Mouse (Mus musculus): Measurements from ENCODE around the gene Crb1. TPM values are rescaled to one million over a fixed set of nuclear protein-coding genes. Genes with fewer than 3 reads are reported as not detected.

Crb1 gene
- total and polyA plus RNA-seq, 3 experiments: 0.10 to 0.25 (median 0.12) TPM

- Histone ChIP-seq H3K9ac (ENCODE audit: insufficient read depth, low read depth) (no peak overlapping the region), H3K4me1 (ENCODE audit: control insufficient read depth in 1 of 2, insufficient read depth in 2 of 2) (peaks cover 8 to 9% of the 10 kb centered on the region in 2 experiments), H3K27me3 (replicated peaks) (no peaks in the 10 kb centered on the region), H3K79me2 (replicated peaks; ENCODE audit: control insufficient read depth, extremely low read depth, insufficient read depth, poor library complexity, severe bottlenecking) (no peaks in the 10 kb centered on the region), H3K4me2 (ENCODE audit: insufficient read depth, low read depth, poor library complexity, severe bottlenecking) (no peak overlapping the region), H3K4me3 (replicated peaks in 1 of 3; ENCODE audit: low read depth in 2 of 3, low read length in 2 of 3, poor library complexity in 1 of 3) (no peak overlapping the region), H3K9me3 (replicated peaks; ENCODE audit: low read length) (no peaks in the 10 kb centered on the region), H3K27ac (ENCODE audit: insufficient read depth, low read depth) (no peak overlapping the region), H3K36me3 (replicated peaks in 1 of 2; ENCODE audit: control insufficient read depth in 1 of 2, insufficient read depth in 1 of 2, low read length in 1 of 2) (no peaks in the 10 kb centered on the region)
- TF ChIP-seq NELFE (IDR thresholded peaks at IDR 0.05; ENCODE audit: low read depth, low read length) (no peak), SMC3 (IDR thresholded peaks at IDR 0.05; ENCODE audit: low read depth, low read length) (peak; percentile 39), ZKSCAN1 (IDR thresholded peaks at IDR 0.05; ENCODE audit: borderline replicate concordance, low read depth, low read length) (no peak), CTCF (conservative IDR thresholded peaks at IDR 0.05 in 1 of 2, IDR thresholded peaks at IDR 0.05 in 1 of 2; ENCODE audit: low read depth in 2 of 2, low read length in 2 of 2) (peak in 1 of 2 experiments; percentile 69; a peak in 3 of 4 replicates), USF1 (IDR thresholded peaks at IDR 0.05; ENCODE audit: low read depth, low read length) (no peak), RAD21 (IDR thresholded peaks at IDR 0.05; ENCODE audit: low read depth, low read length) (peak; percentile 67), E2F4 (IDR thresholded peaks at IDR 0.05; ENCODE audit: insufficient replicate concordance, low read depth, low read length) (no peak), SIN3A (IDR thresholded peaks at IDR 0.05; ENCODE audit: low read length) (no peak), RCOR1 (conservative IDR thresholded peaks at IDR 0.05; ENCODE audit: low read depth, low read length) (no peak), UBTF (IDR thresholded peaks at IDR 0.05; ENCODE audit: low read depth, low read length) (no peak), GABPA (IDR thresholded peaks at IDR 0.05; ENCODE audit: insufficient replicate concordance, low read depth, low read length) (no peak), BHLHE40 (IDR thresholded peaks at IDR 0.05; ENCODE audit: low read depth, low read length) (no peak), MAFK (IDR thresholded peaks at IDR 0.05; ENCODE audit: insufficient replicate concordance, low read length) (no peak), KAT2A (IDR thresholded peaks at IDR 0.05; ENCODE audit: insufficient replicate concordance, low read length) (no peak), IRF4 (IDR thresholded peaks at IDR 0.05; ENCODE audit: low read depth, low read length) (no peak), CHD2 (IDR thresholded peaks at IDR 0.05; ENCODE audit: low read length) (no peak), HCFC1 (IDR thresholded peaks at IDR 0.05; ENCODE audit: low read depth, low read length) (no peak), MXI1 (IDR thresholded peaks at IDR 0.05; ENCODE audit: low read depth, low read length) (no peak)
- in situ Hi-C loops (cut with MboI; ENCODE audit: low pct_ligation_motif_present, low pct_unique_long_range_greater_than_20kb, low sequenced_read_pairs) (no loop called here), dilution Hi-C loops (cut with MboI; ENCODE audit: extremely low pct_ligation_motif_present, extremely low pct_unique_long_range_greater_than_20kb, low sequenced_read_pairs) (no loop called here)
- peak; percentile 57 for DNase-seq (ENCODE audit: extremely low read depth)
These were observed 36.6 kb downstream of the Crb1 start for GRCm38 (mm10) chr1:139340178-139340859.

GRCm38 (mm10) chr1:139336997-139337396 lies 39.9 kb downstream of the Crb1 start:
- in situ Hi-C loops (cut with MboI; ENCODE audit: low pct_ligation_motif_present, low pct_unique_long_range_greater_than_20kb, low sequenced_read_pairs) (no loop called here), dilution Hi-C loops (cut with MboI; ENCODE audit: extremely low pct_ligation_motif_present, extremely low pct_unique_long_range_greater_than_20kb, low sequenced_read_pairs) (no loop called here)
- peaks cover 4 to 5% of the 10 kb centered on the region in 2 experiments for H3K4me1 ChIP-seq (ENCODE audit: control insufficient read depth in 1 of 2, insufficient read depth in 2 of 2)
- no peaks in the 10 kb centered on the region for H3K36me3 ChIP-seq (replicated peaks in 1 of 2; ENCODE audit: control insufficient read depth in 1 of 2, insufficient read depth in 1 of 2, low read length in 1 of 2)
- no peak overlapping the region for H3K27ac ChIP-seq (ENCODE audit: insufficient read depth, low read depth)
- no peak for DNase-seq (ENCODE audit: extremely low read depth)
- no peaks in the 10 kb centered on the region for H3K9me3 ChIP-seq (replicated peaks; ENCODE audit: low read length)
- no peak overlapping the region for H3K9ac ChIP-seq (ENCODE audit: insufficient read depth, low read depth)
- H3K27me3 ChIP-seq (replicated peaks): no peaks in the 10 kb centered on the region
- H3K4me2 ChIP-seq (ENCODE audit: insufficient read depth, low read depth, poor library complexity, severe bottlenecking): no peak overlapping the region
- no peaks in the 10 kb centered on the region for H3K79me2 ChIP-seq (replicated peaks; ENCODE audit: control insufficient read depth, extremely low read depth, insufficient read depth, poor library complexity, severe bottlenecking)
- no peak overlapping the region for H3K4me3 ChIP-seq (replicated peaks in 1 of 3; ENCODE audit: low read depth in 2 of 3, low read length in 2 of 3, poor library complexity in 1 of 3)
- TF ChIP-seq MEF2A (IDR thresholded peaks at IDR 0.05; ENCODE audit: borderline replicate concordance, low read depth, low read length) (no peak), HCFC1 (IDR thresholded peaks at IDR 0.05; ENCODE audit: low read depth, low read length) (no peak), BHLHE40 (IDR thresholded peaks at IDR 0.05; ENCODE audit: low read depth, low read length) (no peak), RCOR1 (conservative IDR thresholded peaks at IDR 0.05; ENCODE audit: low read depth, low read length) (no peak), SIN3A (IDR thresholded peaks at IDR 0.05; ENCODE audit: low read length) (no peak), CHD2 (IDR thresholded peaks at IDR 0.05; ENCODE audit: low read length) (no peak)

Data from CH12.LX (cell line).